Mouse (Mus musculus) CD4-positive, CD25-positive, alpha-beta regulatory T cell, adult 9 weeks (primary cell): ENCODE measurements around the gene Lrfn4. TPM values are rescaled to one million over a fixed set of nuclear protein-coding genes. Genes with fewer than 3 reads are reported as not detected.

Source experiments
- polyA plus RNA-seq: library from polyadenylated mRNA; unstranded; fragments of 100-300 nt; shearing (Covaris generic); gene quantifications from one replicate; pipeline ENCODE4 v1.2.1, GENCODE M21; 2017

The Lrfn4 gene
- 0.12 TPM for polyA plus RNA-seq

DNA sequence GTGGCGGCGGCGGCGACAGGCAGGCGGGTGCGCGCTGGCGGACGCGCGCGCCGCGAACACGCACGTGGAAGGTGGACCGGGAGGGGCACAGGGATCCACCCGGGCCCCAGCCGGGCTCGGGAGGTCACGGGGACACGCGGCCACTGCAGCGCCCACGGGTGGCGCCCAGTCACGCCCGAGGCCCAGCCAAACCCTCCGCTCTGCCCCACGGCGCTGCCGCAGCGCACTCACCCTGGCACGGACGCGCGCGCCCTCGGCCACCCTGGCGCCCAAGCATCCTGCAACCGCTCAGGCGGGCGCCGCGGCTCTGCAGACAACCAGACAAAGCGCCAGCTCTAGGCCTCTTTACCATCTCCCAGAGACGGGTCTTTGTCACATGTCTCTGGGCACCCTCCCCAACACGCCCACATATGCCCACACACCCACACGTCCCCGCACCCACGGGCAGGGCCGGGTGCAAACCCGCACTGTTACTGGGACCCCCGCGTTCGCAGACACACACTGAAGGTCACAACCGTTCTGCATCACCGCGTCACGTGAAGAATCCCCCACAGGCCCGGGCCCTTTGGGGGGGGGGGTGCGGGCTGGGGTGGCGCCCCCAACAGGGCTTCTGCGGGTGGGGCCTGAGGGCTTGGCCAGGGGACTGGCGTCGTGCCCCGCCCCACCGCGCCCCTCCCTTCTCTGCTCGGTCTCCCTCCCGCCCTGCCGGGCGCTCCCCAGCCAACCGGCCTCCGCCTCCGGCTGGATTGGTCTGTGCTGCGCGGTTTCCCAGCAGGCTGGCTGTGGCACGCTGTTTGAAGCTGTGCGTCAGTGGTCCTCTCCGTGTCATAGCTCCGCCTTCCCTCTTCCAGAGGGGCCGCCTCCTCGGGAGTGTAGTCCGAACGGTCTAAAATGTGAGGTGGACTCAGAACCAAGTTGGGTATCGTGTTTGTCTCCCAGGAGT lies at the start of gene Lrfn4:
Lrfn4 (minus strand) TSS at position 517 of the 943 bp plus-strand sequence.

DNA sequence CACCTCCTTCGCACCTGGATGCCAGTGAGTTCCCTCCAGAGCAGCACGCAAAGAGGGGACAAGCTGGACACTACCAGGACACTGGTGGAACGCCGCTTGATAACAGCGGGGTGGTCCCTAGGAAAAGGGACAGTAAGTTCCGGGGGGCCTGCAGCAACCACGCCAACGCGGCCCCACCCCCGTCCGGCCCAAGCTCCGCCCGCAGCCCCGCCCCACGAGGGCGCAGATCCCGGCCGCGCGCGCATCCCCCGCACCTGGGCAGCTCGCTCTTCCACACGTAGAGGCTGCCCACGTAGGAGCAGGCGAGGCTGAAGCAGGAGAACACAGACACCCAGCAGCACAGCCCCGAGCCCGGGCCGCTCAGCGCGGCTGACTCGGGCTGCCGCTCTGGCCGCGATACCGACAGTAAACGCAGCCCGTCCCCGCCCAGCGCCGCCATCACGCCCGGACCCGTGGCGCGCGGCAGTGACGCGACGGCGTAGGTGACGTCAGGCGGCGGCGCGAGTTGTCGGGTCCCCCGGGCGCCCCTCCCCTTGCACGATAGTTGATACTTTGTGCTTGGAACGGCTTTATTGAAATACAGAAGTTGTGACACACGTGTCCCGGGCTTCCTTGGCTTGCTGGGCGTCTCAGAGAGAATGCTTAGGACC lies 9.8 kb upstream of the Lrfn4 start, which contains the start of gene Rce1:
Rce1 (minus strand) TSS at position 463 of the 650 bp plus-strand sequence.

Other genes with a start within 250 kb of the Lrfn4 start
- 64.3 TPM for gene Kdm2a, start 217.4 kb downstream of the Lrfn4 start, polyA plus RNA-seq
- 3.0 TPM for gene Rhod, start 176.2 kb downstream of the Lrfn4 start, polyA plus RNA-seq
- gene Syt12, start 138.2 kb downstream of the Lrfn4 start, polyA plus RNA-seq, result not detected
- gene 2010003K11Rik, start 117.1 kb downstream of the Lrfn4 start, polyA plus RNA-seq, result not detected
- gene Pcx, start 105.2 kb downstream of the Lrfn4 start, polyA plus RNA-seq, result 4.6 TPM
- gene Rce1, start 10.0 kb upstream of the Lrfn4 start, polyA plus RNA-seq, result 51.1 TPM
- not detected for gene Gm960, start 83.0 kb upstream of the Lrfn4 start, polyA plus RNA-seq
- 0.55 TPM for gene Sptbn2, start 95.5 kb upstream of the Lrfn4 start, polyA plus RNA-seq
- 52.1 TPM for gene Rbm4b, start 140.8 kb upstream of the Lrfn4 start, polyA plus RNA-seq
- gene Rbm4, start 178.2 kb upstream of the Lrfn4 start, polyA plus RNA-seq, result 58.4 TPM
- 28.0 TPM for gene Gm21992, start 195.9 kb upstream of the Lrfn4 start, polyA plus RNA-seq
- 67.0 TPM for gene Rbm14, start 196.0 kb upstream of the Lrfn4 start, polyA plus RNA-seq
- gene Ccs, start 223.7 kb upstream of the Lrfn4 start, polyA plus RNA-seq, result 165 TPM
- 0.09 TPM for gene Ccdc87, start 223.7 kb upstream of the Lrfn4 start, polyA plus RNA-seq
- 4.7 TPM for gene Ctsf, start 239.5 kb upstream of the Lrfn4 start, polyA plus RNA-seq